Mouse (Mus musculus) bone marrow macrophage, adult 2 months (primary cell): ENCODE measurements around the gene Gm13276.
"Not testable (repeated sequence)": the region's sequence is repeated elsewhere in the genome, so short reads cannot be mapped to it uniquely, and the experiment has no call there.

Source experiments
- CTCF ChIP-seq: IDR thresholded peaks from 2 replicates; pipeline ENCODE4 v1.5.1; 2012; ENCODE audit warnings: low read depth, mild to moderate bottlenecking, low read length, moderate library complexity
- POLR2A ChIP-seq: IDR thresholded peaks from 2 replicates; pipeline ENCODE4 v1.6.1; 2012; ENCODE audit warnings: mild to moderate bottlenecking, low read depth, low read length, borderline replicate concordance

DNA sequence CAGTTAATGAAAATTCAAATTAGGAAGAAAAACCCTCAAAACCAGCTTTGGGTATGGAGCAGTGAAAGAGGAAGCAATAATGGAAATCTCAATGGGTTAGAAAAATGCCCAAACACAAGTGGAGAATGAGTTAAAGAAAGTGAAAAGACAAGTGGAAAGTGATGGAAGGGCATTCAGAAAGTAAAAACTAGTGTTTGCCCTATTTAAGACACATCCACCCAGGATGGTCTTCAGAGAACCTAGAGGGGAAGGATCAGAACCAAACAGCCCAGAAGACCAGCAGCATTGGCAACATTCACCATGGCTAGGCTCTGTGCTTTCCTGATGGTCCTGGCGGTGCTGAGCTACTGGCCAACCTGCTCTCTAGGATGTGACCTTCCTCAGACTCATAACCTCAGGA lies 49.7 kb downstream of the Gm13276 start, which contains the start of gene Ifna5:
- TF ChIP-seq CTCF, POLR2A: not testable (repeated sequence)
